Mouse (Mus musculus) forebrain, embryonic 15.5 days (tissue): ENCODE measurements around the gene Foxk1. TPM values are rescaled to one million over a fixed set of nuclear protein-coding genes. Genes with fewer than 3 reads are reported as not detected.

ENCODE experiments used
- ATAC-seq: fragments of 200-750 bp; cut with Nextera tagmentation; replicated peaks from 2 replicates; pipeline ENCODE4 v1.8.0; 2017; ENCODE audit warnings: mild to moderate bottlenecking, moderate TSS enrichment, moderate library complexity
- H3K27ac ChIP-seq: fragments of 300-500 bp; sonication (generic); replicated peaks from 2 replicates; pipeline ENCODE4 v1.5.1; 2015; ENCODE audit warnings: mild to moderate bottlenecking, inconsistent platforms
- H3K27me3 ChIP-seq: fragments of 300-500 bp; sonication (generic); 2 replicates; pipeline ENCODE4 v1.6.1; 2015; ENCODE audit warnings: inconsistent platforms
- H3K36me3 ChIP-seq: fragments of 300-500 bp; sonication (generic); 2 replicates; pipeline ENCODE4 v1.6.1; 2015; ENCODE audit warnings: mild to moderate bottlenecking, inconsistent platforms
- H3K4me1 ChIP-seq: fragments of 300-500 bp; sonication (generic); 2 replicates; pipeline ENCODE4 v1.6.1; 2015; ENCODE audit warnings: inconsistent platforms
- H3K4me2 ChIP-seq: fragments of 300-500 bp; sonication (generic); replicated peaks from 2 replicates; pipeline ENCODE4 v1.6.1; 2015; ENCODE audit warnings: mild to moderate bottlenecking, inconsistent platforms
- H3K4me3 ChIP-seq: fragments of 300-500 bp; sonication (generic); 2 replicates; pipeline ENCODE4 v1.5.1; 2015; ENCODE audit warnings: mild to moderate bottlenecking, inconsistent platforms
- H3K9ac ChIP-seq: fragments of 300-500 bp; sonication (generic); replicated peaks from 2 replicates; pipeline ENCODE4 v1.6.1; 2015; ENCODE audit warnings: mild to moderate bottlenecking, inconsistent platforms
- H3K9me3 ChIP-seq: fragments of 300-500 bp; sonication (generic); 2 replicates; pipeline ENCODE4 v1.6.1; 2016; ENCODE audit warnings: inconsistent platforms
- WGBS: fragments of 180-500 bp; shearing (Covaris S2); methylation state at CpG from one replicate; pipeline ENCODE4 v1.1.7; 2015; ENCODE audit warnings: mixed read lengths; 5-methylcytosine and 5-hydroxymethylcytosine counted together
- polyA plus RNA-seq: library from polyadenylated mRNA; unstranded; fragments of >200 nt; fragmentation: Nextera tagmentation; extraction: Ambion mirVana; gene quantifications from 2 replicates; pipeline ENCODE4 v1.2.1, GENCODE M21; 2015

The Foxk1 gene
- polyA plus RNA-seq, 1 experiment from 2014 or later = 3.9 TPM

- Histone ChIP-seq H3K36me3 (no peaks in the 10 kb centered on the region), H3K4me1 (peaks cover 42% of the 10 kb centered on the region), H3K9me3 (no peaks in the 10 kb centered on the region), H3K4me3 (no peak overlapping the region), H3K9ac (no peak overlapping the region), H3K27ac (no peak overlapping the region), H3K27me3 (no peaks in the 10 kb centered on the region), H3K4me2 (no peak overlapping the region)
- WGBS = 67% methylated on average over 6 of the region's 6 CpGs
- no peak for ATAC-seq
These were observed 11.5 kb downstream of the Foxk1 start for GRCm38 (mm10) chr5:142412678-142413385.

GRCm38 (mm10) chr5:142413723-142414445 lies 12.6 kb downstream of the Foxk1 start:
- peaks cover 31% of the 10 kb centered on the region for H3K4me1 ChIP-seq
- no peaks in the 10 kb centered on the region for H3K9me3 ChIP-seq

GRCm38 (mm10) chr5:142415401-142415800 lies 14.1 kb downstream of the Foxk1 start:
- Histone ChIP-seq H3K27me3 (no peaks in the 10 kb centered on the region), H3K4me1 (peaks cover 16% of the 10 kb centered on the region), H3K27ac (no peak overlapping the region), H3K4me2 (no peak overlapping the region), H3K9ac (no peak overlapping the region), H3K9me3 (no peaks in the 10 kb centered on the region), H3K36me3 (no peaks in the 10 kb centered on the region), H3K4me3 (no peak overlapping the region)
- ATAC-seq = no peak
- 50% methylated on average over 6 of the region's 6 CpGs for WGBS

More at GRCm38 (mm10) chr5:142413723-142414445, 12.6 kb downstream of the Foxk1 start:
- 36% methylated on average over 9 of the region's 9 CpGs for WGBS
- no peak overlapping the region for H3K27ac ChIP-seq
- no peak overlapping the region for H3K4me2 ChIP-seq
- no peak for ATAC-seq
- H3K9ac ChIP-seq = no peak overlapping the region
- H3K36me3 ChIP-seq = no peaks in the 10 kb centered on the region
- H3K27me3 ChIP-seq = no peaks in the 10 kb centered on the region
- no peak overlapping the region for H3K4me3 ChIP-seq

- ATAC-seq = no peak
- Histone ChIP-seq H3K9ac (no peak overlapping the region), H3K27ac (no peak overlapping the region), H3K36me3 (no peaks in the 10 kb centered on the region), H3K27me3 (no peaks in the 10 kb centered on the region), H3K9me3 (no peaks in the 10 kb centered on the region), H3K4me3 (no peak overlapping the region), H3K4me1 (peaks cover 17% of the 10 kb centered on the region), H3K4me2 (no peak overlapping the region)
- WGBS = 27% methylated on average over 14 of the region's 14 CpGs
These were observed 14.9 kb downstream of the Foxk1 start for GRCm38 (mm10) chr5:142416070-142416775.

- H3K27ac ChIP-seq = no peak overlapping the region
- ATAC-seq = no peak
- H3K4me3 ChIP-seq = no peak overlapping the region
- H3K36me3 ChIP-seq = no peaks in the 10 kb centered on the region
- H3K9me3 ChIP-seq = no peaks in the 10 kb centered on the region
- no peak overlapping the region for H3K9ac ChIP-seq
- no peak overlapping the region for H3K4me2 ChIP-seq
- WGBS = 75% methylated on average over 3 of the region's 3 CpGs
- H3K4me1 ChIP-seq = peaks cover 17% of the 10 kb centered on the region
- H3K27me3 ChIP-seq = no peaks in the 10 kb centered on the region
These were observed 15.8 kb downstream of the Foxk1 start for GRCm38 (mm10) chr5:142417104-142417503.

- H3K9ac ChIP-seq = no peak overlapping the region
- no peaks in the 10 kb centered on the region for H3K27me3 ChIP-seq
- no peaks in the 10 kb centered on the region for H3K9me3 ChIP-seq
- ATAC-seq = no peak
- H3K4me2 ChIP-seq = no peak overlapping the region
- H3K27ac ChIP-seq = no peak overlapping the region
- no peaks in the 10 kb centered on the region for H3K36me3 ChIP-seq
- no peak overlapping the region for H3K4me3 ChIP-seq
- peaks cover 19% of the 10 kb centered on the region for H3K4me1 ChIP-seq
- 86% methylated on average over 9 of the region's 9 CpGs for WGBS
These were observed 16.6 kb downstream of the Foxk1 start for GRCm38 (mm10) chr5:142417876-142418275.

- no peaks in the 10 kb centered on the region for H3K9me3 ChIP-seq
- H3K9ac ChIP-seq = no peak overlapping the region
- no peaks in the 10 kb centered on the region for H3K36me3 ChIP-seq
- no peak overlapping the region for H3K4me2 ChIP-seq
- peaks cover 24% of the 10 kb centered on the region for H3K4me1 ChIP-seq
- H3K4me3 ChIP-seq = no peak overlapping the region
- 96% methylated on average over 4 of the region's 4 CpGs for WGBS
- no peak for ATAC-seq
- H3K27ac ChIP-seq = no peak overlapping the region
- no peaks in the 10 kb centered on the region for H3K27me3 ChIP-seq
These were observed 17.1 kb downstream of the Foxk1 start for GRCm38 (mm10) chr5:142418419-142418818.

GRCm38 (mm10) chr5:142420317-142420716 lies 19.0 kb downstream of the Foxk1 start:
- ATAC-seq = no peak
- Histone ChIP-seq H3K36me3 (no peaks in the 10 kb centered on the region), H3K4me3 (no peak overlapping the region), H3K9me3 (no peaks in the 10 kb centered on the region), H3K27me3 (no peaks in the 10 kb centered on the region), H3K4me1 (peaks cover 38% of the 10 kb centered on the region), H3K9ac (no peak overlapping the region), H3K4me2 (no peak overlapping the region), H3K27ac (no peak overlapping the region)
- WGBS = 90% methylated on average over 4 of the region's 4 CpGs

- Histone ChIP-seq H3K4me3 (no peak overlapping the region), H3K4me1 (peaks cover 38% of the 10 kb centered on the region), H3K9me3 (no peaks in the 10 kb centered on the region), H3K9ac (no peak overlapping the region), H3K36me3 (no peaks in the 10 kb centered on the region), H3K27me3 (no peaks in the 10 kb centered on the region), H3K4me2 (no peak overlapping the region), H3K27ac (no peak overlapping the region)
- ATAC-seq = no peak
- 56% methylated on average over 9 of the region's 9 CpGs for WGBS
These were observed 19.6 kb downstream of the Foxk1 start for GRCm38 (mm10) chr5:142420920-142421319.

GRCm38 (mm10) chr5:142421886-142422285 lies 20.6 kb downstream of the Foxk1 start:
- Histone ChIP-seq H3K36me3 (no peaks in the 10 kb centered on the region), H3K27ac (no peak overlapping the region), H3K4me3 (no peak overlapping the region), H3K9me3 (no peaks in the 10 kb centered on the region), H3K27me3 (no peaks in the 10 kb centered on the region), H3K9ac (no peak overlapping the region), H3K4me1 (peaks cover 33% of the 10 kb centered on the region), H3K4me2 (no peak overlapping the region)
- WGBS = 96% methylated on average over 5 of the region's 5 CpGs
- ATAC-seq = no peak

GRCm38 (mm10) chr5:142423141-142423540 lies 21.8 kb downstream of the Foxk1 start:
- H3K27ac ChIP-seq = peak overlapping the region; percentile 5; the same call in 1 of the 2 replicates
- H3K9me3 ChIP-seq = no peaks in the 10 kb centered on the region
- no peak overlapping the region for H3K4me3 ChIP-seq
- no peaks in the 10 kb centered on the region for H3K36me3 ChIP-seq
- no peak overlapping the region for H3K9ac ChIP-seq
- H3K27me3 ChIP-seq = no peaks in the 10 kb centered on the region
- no peak overlapping the region for H3K4me2 ChIP-seq
- H3K4me1 ChIP-seq = peaks cover 37% of the 10 kb centered on the region
- WGBS = 71% methylated on average over 10 of the region's 10 CpGs
- no peak for ATAC-seq

GRCm38 (mm10) chr5:142423701-142424100 lies 22.4 kb downstream of the Foxk1 start:
- ATAC-seq = no peak; the same call in 1 of the 2 replicates
- H3K9ac ChIP-seq = no peak overlapping the region
- peak overlapping the region; percentile 55 for H3K27ac ChIP-seq
- no peaks in the 10 kb centered on the region for H3K27me3 ChIP-seq
- no peak overlapping the region for H3K4me3 ChIP-seq
- peaks cover 37% of the 10 kb centered on the region for H3K4me1 ChIP-seq
- no peaks in the 10 kb centered on the region for H3K9me3 ChIP-seq
- no peaks in the 10 kb centered on the region for H3K36me3 ChIP-seq
- WGBS = 43% methylated on average over 3 of the region's 3 CpGs
- no peak overlapping the region for H3K4me2 ChIP-seq
